Mouse (Mus musculus) CH12.LX (cell line): ENCODE measurements around the gene 1110002E22Rik. TPM values are rescaled to one million over a fixed set of nuclear protein-coding genes. Genes with fewer than 3 reads are reported as not detected.
A peak's percentile ranks its signal among the peaks of the same experiment; 100 is the strongest.

Experiments
- DNase-seq: peaks from one replicate; pipeline ENCODE4 v3.0.0-alpha.2; 2013; ENCODE audit errors: extremely low read depth
- H3K27ac ChIP-seq: 2 replicates; pipeline ENCODE4 v1.5.1; 2012; ENCODE audit warnings: low read depth, mild to moderate bottlenecking, control low read depth, moderate library complexity; ENCODE audit not compliant: insufficient read depth
- H3K27me3 ChIP-seq: replicated peaks from 2 replicates; pipeline ENCODE3; 2012; ENCODE audit warnings: inconsistent platforms
- H3K36me3 ChIP-seq, 2 experiments: replicated peaks in 1 of 2; 2 replicates each; pipeline versions ENCODE3 to v1.6.1; 2012; ENCODE audit warnings: inconsistent platforms in 1 of 2, low read length in 1 of 2, mild to moderate bottlenecking in 1 of 2, mixed read lengths in 1 of 2, moderate library complexity in 1 of 2; ENCODE audit not compliant: control insufficient read depth in 1 of 2, insufficient read depth in 1 of 2
- H3K4me1 ChIP-seq, 2 experiments: 2 replicates each; pipeline ENCODE4 v1.6.1; 2012; ENCODE audit warnings: inconsistent platforms in 1 of 2, moderate library complexity in 1 of 2; ENCODE audit not compliant: insufficient read depth in 2 of 2, control insufficient read depth in 1 of 2
- H3K4me2 ChIP-seq: 2 replicates; pipeline ENCODE4 v1.6.1; 2012; ENCODE audit warnings: low read depth, mild to moderate bottlenecking, control low read depth; ENCODE audit not compliant: poor library complexity, insufficient read depth, severe bottlenecking
- H3K4me3 ChIP-seq, 3 experiments: fragments of 150-350 bp in 1 of 3; sonication (generic) in 1 of 3; replicated peaks in 1 of 3; 2 replicates each; pipeline versions ENCODE3 to v1.5.1; 2011 to 2012; ENCODE audit warnings: low read depth in 2 of 3, low read length in 2 of 3, mild to moderate bottlenecking in 2 of 3, moderate library complexity in 2 of 3, control low read depth in 1 of 3, improper control_type of control experiment in 1 of 3, inconsistent platforms in 1 of 3, mixed read lengths in 1 of 3; ENCODE audit not compliant: poor library complexity in 1 of 3
- H3K79me2 ChIP-seq: replicated peaks from 2 replicates; pipeline ENCODE4 v1.6.1; 2012; ENCODE audit warnings: mild to moderate bottlenecking, moderate library complexity; ENCODE audit not compliant: control insufficient read depth, poor library complexity, insufficient read depth, severe bottlenecking; ENCODE audit errors: extremely low read depth
- H3K9ac ChIP-seq: 2 replicates; pipeline ENCODE4 v1.6.1; 2012; ENCODE audit warnings: low read depth, mild to moderate bottlenecking, control low read depth, moderate library complexity; ENCODE audit not compliant: insufficient read depth
- H3K9me3 ChIP-seq: replicated peaks from 2 replicates; pipeline ENCODE3; 2012; ENCODE audit warnings: low read length, inconsistent platforms, mixed read lengths
- BHLHE40 ChIP-seq: IDR thresholded peaks from 2 replicates; pipeline ENCODE4 v1.6.1; 2011; ENCODE audit warnings: mild to moderate bottlenecking, low read depth, low read length, improper control_type of control experiment
- CHD1 ChIP-seq: IDR thresholded peaks from 2 replicates; pipeline ENCODE4 v1.6.1; 2012; ENCODE audit warnings: low read depth, low read length, improper control_type of control experiment, inconsistent platforms
- CHD2 ChIP-seq: IDR thresholded peaks from 2 replicates; pipeline ENCODE4 v1.6.1; 2011; ENCODE audit warnings: low read length, improper control_type of control experiment
- E2F4 ChIP-seq: IDR thresholded peaks from 2 replicates; pipeline ENCODE4 v1.6.1; 2011; ENCODE audit warnings: low read depth, low read length, improper control_type of control experiment; ENCODE audit not compliant: insufficient replicate concordance
- ELF1 ChIP-seq: IDR thresholded peaks from 2 replicates; pipeline ENCODE4 v1.6.1; 2014; ENCODE audit warnings: low read depth, mild to moderate bottlenecking, inconsistent platforms, low read length, improper control_type of control experiment
- EP300 ChIP-seq: IDR thresholded peaks from 2 replicates; pipeline ENCODE4 v1.6.1; 2011; ENCODE audit warnings: low read length, improper control_type of control experiment
- ETS1 ChIP-seq: conservative IDR thresholded peaks from 2 replicates; pipeline ENCODE4 v1.6.1; 2012; ENCODE audit warnings: low read depth, mild to moderate bottlenecking, inconsistent platforms, low read length, improper control_type of control experiment, moderate library complexity
- GABPA ChIP-seq: IDR thresholded peaks from 2 replicates; pipeline ENCODE4 v1.6.1; 2012; ENCODE audit warnings: low read depth, low read length, improper control_type of control experiment, inconsistent platforms; ENCODE audit not compliant: insufficient replicate concordance
- HCFC1 ChIP-seq: IDR thresholded peaks from 2 replicates; pipeline ENCODE4 v1.6.1; 2012; ENCODE audit warnings: low read depth, mild to moderate bottlenecking, inconsistent platforms, low read length, improper control_type of control experiment
- IRF4 ChIP-seq: IDR thresholded peaks from 2 replicates; pipeline ENCODE4 v1.6.1; 2014; ENCODE audit warnings: low read depth, mild to moderate bottlenecking, inconsistent platforms, low read length, improper control_type of control experiment
- JUN ChIP-seq: IDR thresholded peaks from 2 replicates; pipeline ENCODE4 v1.6.1; 2011; ENCODE audit warnings: low read depth, mild to moderate bottlenecking, low read length, improper control_type of control experiment, moderate library complexity; ENCODE audit not compliant: insufficient read depth
- JUND ChIP-seq: conservative IDR thresholded peaks from 2 replicates; pipeline ENCODE4 v1.6.1; 2011; ENCODE audit warnings: low read depth, low read length, improper control_type of control experiment
- KAT2A ChIP-seq: IDR thresholded peaks from 2 replicates; pipeline ENCODE4 v1.6.1; 2012; ENCODE audit warnings: low read length, improper control_type of control experiment, inconsistent platforms; ENCODE audit not compliant: insufficient replicate concordance
- MAFK ChIP-seq: IDR thresholded peaks from 2 replicates; pipeline ENCODE4 v1.6.1; 2011; ENCODE audit warnings: low read length, improper control_type of control experiment; ENCODE audit not compliant: insufficient replicate concordance
- MAX ChIP-seq: IDR thresholded peaks from 2 replicates; pipeline ENCODE4 v1.6.1; 2011; ENCODE audit warnings: low read length, improper control_type of control experiment
- MAZ ChIP-seq: IDR thresholded peaks from 2 replicates; pipeline ENCODE4 v1.6.1; 2012; ENCODE audit warnings: low read depth, mild to moderate bottlenecking, inconsistent platforms, low read length, improper control_type of control experiment, moderate library complexity
- MEF2A ChIP-seq: IDR thresholded peaks from 2 replicates; pipeline ENCODE4 v1.6.1; 2014; ENCODE audit warnings: low read depth, mild to moderate bottlenecking, inconsistent platforms, low read length, improper control_type of control experiment, borderline replicate concordance
- MXI1 ChIP-seq: IDR thresholded peaks from 2 replicates; pipeline ENCODE4 v1.6.1; 2011; ENCODE audit warnings: mild to moderate bottlenecking, low read depth, low read length, improper control_type of control experiment
- MYC ChIP-seq: IDR thresholded peaks from 2 replicates; pipeline ENCODE4 v1.6.1; 2011; ENCODE audit warnings: low read depth, mild to moderate bottlenecking, improper control_type of control experiment, low read length
- NELFE ChIP-seq: IDR thresholded peaks from 2 replicates; pipeline ENCODE4 v1.6.1; 2011; ENCODE audit warnings: low read depth, low read length, improper control_type of control experiment
- NRF1 ChIP-seq: IDR thresholded peaks from 2 replicates; pipeline ENCODE4 v1.6.1; 2014; ENCODE audit warnings: low read depth, mild to moderate bottlenecking, inconsistent platforms, low read length, improper control_type of control experiment, moderate library complexity
- PAX5 ChIP-seq: IDR thresholded peaks from 2 replicates; pipeline ENCODE4 v1.6.1; 2012; ENCODE audit warnings: low read length, inconsistent platforms, mixed read lengths
- POLR2AphosphoS2 ChIP-seq: IDR thresholded peaks from 2 replicates; pipeline ENCODE4 v1.6.1; 2011; ENCODE audit warnings: low read depth, low read length, improper control_type of control experiment
- RAD21 ChIP-seq: IDR thresholded peaks from 2 replicates; pipeline ENCODE4 v1.6.1; 2011; ENCODE audit warnings: low read depth, mild to moderate bottlenecking, low read length, improper control_type of control experiment, moderate library complexity
- RCOR1 ChIP-seq: conservative IDR thresholded peaks from 2 replicates; pipeline ENCODE4 v1.6.1; 2012; ENCODE audit warnings: low read depth, mild to moderate bottlenecking, inconsistent platforms, low read length, improper control_type of control experiment
- SIN3A ChIP-seq: IDR thresholded peaks from 2 replicates; pipeline ENCODE4 v1.6.1; 2012; ENCODE audit warnings: low read length, improper control_type of control experiment, inconsistent platforms
- SMC3 ChIP-seq: IDR thresholded peaks from 2 replicates; pipeline ENCODE4 v1.6.1; 2011; ENCODE audit warnings: low read depth, low read length, improper control_type of control experiment
- TBP ChIP-seq: conservative IDR thresholded peaks from 2 replicates; pipeline ENCODE4 v1.6.1; 2011; ENCODE audit warnings: low read depth, low read length, improper control_type of control experiment
- TCF12 ChIP-seq: IDR thresholded peaks from 2 replicates; pipeline ENCODE4 v1.6.1; 2014; ENCODE audit warnings: low read depth, mild to moderate bottlenecking, inconsistent platforms, low read length, improper control_type of control experiment
- UBTF ChIP-seq: IDR thresholded peaks from 2 replicates; pipeline ENCODE4 v1.6.1; 2012; ENCODE audit warnings: low read depth, mild to moderate bottlenecking, inconsistent platforms, low read length, improper control_type of control experiment, moderate library complexity
- USF1 ChIP-seq: IDR thresholded peaks from 2 replicates; pipeline ENCODE4 v1.6.1; 2014; ENCODE audit warnings: low read depth, mild to moderate bottlenecking, inconsistent platforms, low read length, improper control_type of control experiment
- ZC3H11A ChIP-seq: IDR thresholded peaks from 2 replicates; pipeline ENCODE4 v1.6.1; 2012; ENCODE audit warnings: low read depth, mild to moderate bottlenecking, inconsistent platforms, low read length, improper control_type of control experiment
- ZMIZ1 ChIP-seq: IDR thresholded peaks from 2 replicates; pipeline ENCODE4 v1.6.1; 2012; ENCODE audit warnings: low read depth, mild to moderate bottlenecking, inconsistent platforms, low read length, improper control_type of control experiment
- ZNF384 ChIP-seq: IDR thresholded peaks from 2 replicates; pipeline ENCODE4 v1.6.1; 2012; ENCODE audit warnings: low read depth, low read length, improper control_type of control experiment, inconsistent platforms
- dilution Hi-C: fragments of 300-500 bp; cut with MboI; formaldehyde crosslinking; loops from 2 replicates; pipeline ENCODE4 v1.14.3; 2020; ENCODE audit warnings: low sequenced_read_pairs; ENCODE audit not compliant: extremely low pct_unique_long_range_greater_than_20kb, extremely low pct_ligation_motif_present
- in situ Hi-C: fragments of 300-500 bp; cut with MboI; formaldehyde crosslinking; loops from 3 replicates; pipeline ENCODE4 v1.14.3; 2019; ENCODE audit warnings: low sequenced_read_pairs, low pct_ligation_motif_present, low pct_unique_long_range_greater_than_20kb, mixed read lengths
- polyA plus RNA-seq: library from polyadenylated mRNA; unstranded; fragments of >175 nt; gene quantifications from 2 replicates; pipeline ENCODE4 v1.2.1, GENCODE M21; 2012; ENCODE audit warnings: low read depth; ENCODE audit not compliant: insufficient read length
- total RNA-seq, 2 experiments: library from RNA; depleted of rRNA; stranded (reverse); fragments of 300-350 nt in 1 of 2; fragments of >200 nt in 1 of 2; gene quantifications; 2 replicates each; pipeline ENCODE4 v1.2.3; 2012 to 2014

The 1110002E22Rik gene
- total and polyA plus RNA-seq, 3 experiments, result 0.66 to 2.3 (median 2.0) TPM

DNA sequence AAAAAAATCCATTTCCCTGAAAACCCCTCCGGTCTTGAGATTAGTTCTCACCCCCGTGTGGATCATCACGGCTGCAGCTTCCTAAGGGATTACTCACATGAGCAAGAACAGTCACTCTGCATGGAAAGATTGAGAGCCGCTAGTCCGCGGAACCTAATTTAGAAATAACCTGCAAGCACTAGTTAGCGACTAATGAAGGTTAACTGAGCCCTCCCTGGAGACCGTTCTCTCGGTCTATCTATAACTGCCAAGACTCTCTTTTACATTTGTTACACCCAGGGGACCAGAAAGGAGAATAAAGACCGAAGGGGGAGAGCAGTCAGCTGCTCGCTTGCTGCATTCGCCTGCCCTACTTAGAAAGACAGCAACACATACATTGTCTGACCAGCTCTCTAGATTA lies 48.0 kb upstream of the 1110002E22Rik start:
- peak overlapping the region; percentile 1 for H3K9ac ChIP-seq
- H3K36me3 ChIP-seq, result no peaks in the 10 kb centered on the region
- no peak overlapping the region for H3K4me3 ChIP-seq
- H3K4me2 ChIP-seq, result peak overlapping the region; percentile 25
- H3K27me3 ChIP-seq, result peaks cover 2% of the 10 kb centered on the region
- H3K9me3 ChIP-seq, result peaks cover 32% of the 10 kb centered on the region
- no peak for TF ChIP-seq PAX5
- no peak; the same call in 1 of the 2 replicates for TF ChIP-seq RCOR1
- no peak for TF ChIP-seq NELFE
- peak; percentile 89 for TF ChIP-seq SIN3A
- TF ChIP-seq ETS1, result peak; percentile 98
- TF ChIP-seq MAFK, result peak; percentile 82
- TF ChIP-seq BHLHE40, result peak; percentile 98
- peak; percentile 95 for TF ChIP-seq MAZ
- peak; percentile 89 for TF ChIP-seq TCF12
- TF ChIP-seq ZMIZ1, result peak; percentile 57; the same call in 1 of the 2 replicates
- peak; percentile 99 for TF ChIP-seq MEF2A
- TF ChIP-seq UBTF, result no peak
- peak; percentile 86 for TF ChIP-seq CHD1
- peak; percentile 95 for TF ChIP-seq IRF4
- peak; percentile 44; the same call in 1 of the 2 replicates for TF ChIP-seq TBP
- 0 out of 2 replicates have a peak, but pooled peaks have one; percentile 5 for TF ChIP-seq ZC3H11A
- TF ChIP-seq USF1, result peak; percentile 1; the same call in 1 of the 2 replicates
- peak; percentile 77 for TF ChIP-seq JUN
- peak; percentile 88 for TF ChIP-seq MYC
- TF ChIP-seq RAD21, result peak; percentile 24
- TF ChIP-seq ZNF384, result no peak; the same call in 1 of the 2 replicates
- no peak for TF ChIP-seq GABPA
- peak; percentile 77 for TF ChIP-seq CHD2
- peak; percentile 87 for TF ChIP-seq JUND
- peak; percentile 54 for TF ChIP-seq HCFC1
- TF ChIP-seq SMC3, result peak; percentile 47
- peak; percentile 84 for TF ChIP-seq KAT2A
- TF ChIP-seq MXI1, result peak; percentile 73; the same call in 1 of the 2 replicates
- TF ChIP-seq ELF1, result 0 out of 2 replicates have a peak, but pooled peaks have one; percentile 34
- TF ChIP-seq EP300, result peak; percentile 95
- 0 out of 2 replicates have a peak, but pooled peaks have one; percentile 23 for TF ChIP-seq NRF1
- no peak for TF ChIP-seq POLR2AphosphoS2
- no peak for TF ChIP-seq E2F4
- TF ChIP-seq MAX, result no peak
- TF ChIP-seq, all 38 proteins: peak for 25
- Histone ChIP-seq H3K79me2 (no peaks in the 10 kb centered on the region), H3K4me1 (peaks cover 10 to 29% of the 10 kb centered on the region in 2 experiments), H3K27ac (no peak overlapping the region)
- DNase-seq, result peak; percentile 97
- in situ Hi-C loops, result no loop called here
- dilution Hi-C loops, result no loop called here
